Mouse (Mus musculus) liver, embryonic 14.5 days (tissue): ENCODE results near the gene Mrpl36.

Experiments
- CTCF ChIP-seq: IDR thresholded peaks from 2 replicates; pipeline ENCODE4 v1.5.1; 2016; ENCODE audit warnings: antibody characterized with exemption, low read depth, control low read depth
- EP300 ChIP-seq: IDR thresholded peaks from 2 replicates; pipeline ENCODE4 v1.6.1; 2016; ENCODE audit warnings: antibody characterized with exemption, low read depth

GRCm38 (mm10) chr13:73374612-73375011 lies 46.3 kb downstream of the Mrpl36 start:
- no peak for TF ChIP-seq CTCF
- TF ChIP-seq EP300 = no peak
